Mouse (Mus musculus) liver (tissue): ENCODE results near the gene Fhad1.

Experiments used
- DNase-seq: peaks from one replicate; pipeline ENCODE4 v3.0.0-alpha.2; 2020; ENCODE audit warnings: mixed read lengths

The Fhad1 gene

DNA sequence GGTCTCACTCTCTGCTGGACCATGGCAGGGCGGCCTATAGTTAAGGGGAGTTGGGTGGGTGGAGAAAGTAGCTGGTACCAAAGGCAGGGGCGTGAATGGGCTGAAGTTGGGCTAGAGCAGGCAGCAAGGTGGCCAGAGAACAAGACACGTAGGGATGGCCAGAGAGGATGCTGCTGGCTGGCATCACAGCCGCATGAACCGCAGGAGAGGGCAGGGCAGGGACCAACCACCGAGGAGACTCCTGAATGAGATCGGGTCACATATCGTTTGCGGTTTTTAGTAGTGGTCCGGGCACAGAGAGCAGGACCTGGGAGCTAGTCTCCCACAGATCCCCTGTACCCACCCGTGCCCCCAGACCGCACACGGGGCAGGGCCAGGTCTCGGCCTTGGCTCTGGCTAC lies 155.5 kb downstream of the Fhad1 start:
- no peak for DNase-seq

GRCm38 (mm10) chr4:141858501-141858900 lies 156.4 kb downstream of the Fhad1 start:
- DNase-seq = no peak

GRCm38 (mm10) chr4:141857422-141857930 lies 157.4 kb downstream of the Fhad1 start:
- DNase-seq = peak; percentile 82

- peak; percentile 71 for DNase-seq
These were observed 161.4 kb downstream of the Fhad1 start for GRCm38 (mm10) chr4:141853437-141853836.

DNA sequence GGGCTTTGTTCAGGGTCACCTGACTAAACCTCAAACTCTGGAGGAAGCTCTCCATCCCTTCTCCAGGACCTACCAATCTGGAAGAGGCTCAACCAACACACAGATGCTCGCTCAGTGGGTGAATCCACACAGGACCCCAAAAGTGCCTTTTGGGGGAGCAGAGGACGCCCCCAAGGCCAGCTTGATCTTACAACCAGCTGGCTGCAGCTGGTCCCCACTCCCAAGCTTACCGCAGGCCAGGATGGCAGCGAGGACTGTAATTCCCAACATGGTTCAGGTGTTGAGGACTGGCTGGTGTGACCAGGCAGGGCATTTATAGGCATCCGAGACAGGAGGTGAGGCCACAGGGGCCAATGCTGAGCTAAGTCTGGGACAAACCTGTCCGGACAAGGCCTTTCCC lies 168.9 kb downstream of the Fhad1 start, which contains the start of gene Ctrc:
TSS of gene Ctrc (minus strand) at position 361 of the 400 bp plus-strand sequence.
- DNase-seq = no peak
